Mouse (Mus musculus) frontal cortex, postnatal 14 days (tissue): Measurements from ENCODE around the gene Rwdd1.
"Not testable (repeated sequence)": the region's sequence is repeated elsewhere in the genome, so short reads cannot be mapped to it uniquely, and the experiment has no call there.

Experiments used
- DNase-seq, 2 experiments: peaks; one replicate each; pipeline ENCODE4 v3.0.0; 2022; ENCODE audit warnings: low spot score in 2 of 2

Rwdd1 gene

GRCm38 (mm10) chr10:34019302-34020075, at the start of gene Rwdd1:
Gene Rwdd1 (minus strand): TSS chr10:34019624.
- peak; percentile 96 to 97 for DNase-seq

- no peak for DNase-seq
Measured at GRCm38 (mm10) chr10:34066591-34066990, 47.2 kb upstream of the Rwdd1 start.

GRCm38 (mm10) chr10:34053987-34054386, 34.6 kb upstream of the Rwdd1 start:
- DNase-seq, result no peak

GRCm38 (mm10) chr10:34044210-34044609, 24.8 kb upstream of the Rwdd1 start, which contains the start of gene Calhm4:
Gene Calhm4 (minus strand): TSS chr10:34044310.
- no peak for DNase-seq

GRCm38 (mm10) chr10:34037401-34037800, 18.0 kb upstream of the Rwdd1 start, which contains the start of gene Trappc3l:
Gene Trappc3l (plus strand): TSS chr10:34037597.
- DNase-seq, result no peak

- no peak for DNase-seq
Measured at GRCm38 (mm10) chr10:34036587-34036986, 17.2 kb upstream of the Rwdd1 start.

GRCm38 (mm10) chr10:34033630-34034305, 14.3 kb upstream of the Rwdd1 start:
- peak; percentile 33 to 68 for DNase-seq

GRCm38 (mm10) chr10:34030322-34030721, 10.9 kb upstream of the Rwdd1 start:
- DNase-seq, result no peak

GRCm38 (mm10) chr10:34018746-34019301, 600 bp downstream of the Rwdd1 start:
- peak in 1 of 2 experiments; percentile 10 for DNase-seq

GRCm38 (mm10) chr10:34013241-34013640, 6.2 kb downstream of the Rwdd1 start:
- no peak for DNase-seq

GRCm38 (mm10) chr10:34012581-34012980, 6.8 kb downstream of the Rwdd1 start:
- DNase-seq, result no peak

- no peak for DNase-seq
Measured at GRCm38 (mm10) chr10:33998397-33998796, 21.0 kb downstream of the Rwdd1 start.

GRCm38 (mm10) chr10:33996686-33997085, 22.7 kb downstream of the Rwdd1 start:
- not testable (repeated sequence) for DNase-seq

GRCm38 (mm10) chr10:33986771-33987170, 32.7 kb downstream of the Rwdd1 start:
- peak in 1 of 2 experiments; percentile 27 for DNase-seq

GRCm38 (mm10) chr10:33974781-33975494, 44.5 kb downstream of the Rwdd1 start:
- no peak for DNase-seq

GRCm38 (mm10) chr10:33952509-33952908, 66.9 kb downstream of the Rwdd1 start:
- DNase-seq, result no peak

- DNase-seq, result peak; percentile 59 to 69
Measured at GRCm38 (mm10) chr10:33950803-33951583, 68.4 kb downstream of the Rwdd1 start, which contains the start of gene Zup1. Gene Zup1 (minus strand): TSS chr10:33951269.
